Mouse (Mus musculus) ES-CJ7 (cell line): ENCODE data around the gene Prkca.

ENCODE experiments used
- DNase-seq: peaks from one replicate; pipeline ENCODE4 v3.0.0; 2011; ENCODE audit warnings: low read depth, low spot score

Prkca gene

DNA sequence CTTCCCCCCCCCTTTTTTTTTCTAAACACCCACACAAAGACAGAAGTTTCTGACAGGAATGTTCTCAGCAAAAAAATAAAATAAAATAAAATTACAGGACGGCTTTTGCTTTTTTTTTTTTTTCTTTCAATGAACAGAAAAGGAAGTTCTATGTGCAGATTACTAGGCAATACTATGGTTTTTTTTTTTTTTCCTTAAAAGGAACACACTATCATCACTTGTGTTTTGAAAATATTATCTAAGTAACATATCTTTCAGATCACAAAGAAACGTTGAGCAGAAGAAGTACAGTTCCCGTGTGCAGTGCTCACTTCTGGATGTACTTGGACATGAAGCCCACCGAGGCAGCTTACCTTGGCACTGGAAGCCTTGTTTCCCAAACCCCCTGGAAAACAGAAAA, 3.4 kb downstream of the Prkca start:
- DNase-seq: no peak

GRCm38 (mm10) chr11:108336445-108336844, 7.3 kb downstream of the Prkca start:
- no peak for DNase-seq

DNA sequence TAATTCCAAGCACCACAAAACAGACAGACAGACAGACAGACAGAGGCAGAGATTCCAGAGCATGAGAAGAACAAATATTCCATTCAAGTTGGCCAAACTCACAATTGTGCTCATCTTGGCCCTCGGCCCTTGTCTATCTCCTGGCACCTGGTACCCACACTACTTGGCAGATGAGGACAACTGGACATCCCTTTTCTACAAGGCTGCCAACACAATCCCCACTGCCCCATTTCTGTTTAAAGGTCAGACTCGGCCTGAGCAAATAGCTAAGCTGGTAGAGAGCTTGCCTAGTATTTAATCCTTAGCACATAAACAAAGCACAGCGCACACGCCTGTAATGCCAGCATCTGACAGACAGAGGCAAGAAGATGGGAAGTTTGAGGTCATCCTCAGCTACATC, 8.2 kb downstream of the Prkca start:
- DNase-seq: no peak

DNA sequence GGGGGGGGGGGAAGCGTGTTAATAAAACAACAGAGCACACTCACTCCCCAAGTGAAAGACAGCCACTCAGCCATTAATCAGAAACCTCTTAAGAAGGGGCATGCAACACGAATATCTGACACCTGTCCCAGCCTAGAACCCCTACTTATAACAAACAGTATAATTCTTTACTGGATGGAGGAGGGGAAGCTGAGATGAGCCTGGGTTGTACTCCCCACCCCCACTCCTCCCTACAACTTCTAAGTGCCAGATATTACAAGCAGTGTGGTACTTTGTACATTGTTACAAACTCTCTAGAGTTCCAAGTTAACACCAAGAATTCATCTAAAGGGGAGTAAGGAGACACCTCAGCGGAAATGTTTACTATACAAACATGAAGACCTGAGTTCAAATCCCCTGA, 9.1 kb downstream of the Prkca start:
- no peak for DNase-seq

- no peak for DNase-seq
Measured at GRCm38 (mm10) chr11:108333583-108334379, 9.9 kb downstream of the Prkca start.

- no peak for DNase-seq
Measured at GRCm38 (mm10) chr11:108333006-108333405, 10.7 kb downstream of the Prkca start.

- DNase-seq: no peak
Measured at GRCm38 (mm10) chr11:108330818-108331217, 12.9 kb downstream of the Prkca start.

DNA sequence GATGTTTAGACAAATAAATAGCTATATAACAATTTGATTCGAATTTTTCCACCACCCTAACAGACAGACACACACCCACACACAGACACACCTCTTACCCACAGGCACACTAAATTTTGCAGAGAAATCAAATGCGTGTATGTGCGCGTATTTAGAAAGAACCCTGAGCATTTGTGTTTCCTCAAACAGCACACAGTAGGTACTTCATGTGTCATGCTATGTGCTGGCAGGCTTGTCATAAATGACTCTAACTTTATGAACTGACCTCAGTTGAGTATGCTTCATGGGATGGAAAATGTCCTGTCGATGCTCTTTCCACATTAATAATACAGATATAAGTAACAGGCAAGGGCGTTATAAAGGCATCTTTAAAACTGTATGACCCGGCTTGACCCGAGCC, 17.8 kb downstream of the Prkca start:
- no peak for DNase-seq

- no peak for DNase-seq
Measured at GRCm38 (mm10) chr11:108322156-108322555, 21.6 kb downstream of the Prkca start.

DNA sequence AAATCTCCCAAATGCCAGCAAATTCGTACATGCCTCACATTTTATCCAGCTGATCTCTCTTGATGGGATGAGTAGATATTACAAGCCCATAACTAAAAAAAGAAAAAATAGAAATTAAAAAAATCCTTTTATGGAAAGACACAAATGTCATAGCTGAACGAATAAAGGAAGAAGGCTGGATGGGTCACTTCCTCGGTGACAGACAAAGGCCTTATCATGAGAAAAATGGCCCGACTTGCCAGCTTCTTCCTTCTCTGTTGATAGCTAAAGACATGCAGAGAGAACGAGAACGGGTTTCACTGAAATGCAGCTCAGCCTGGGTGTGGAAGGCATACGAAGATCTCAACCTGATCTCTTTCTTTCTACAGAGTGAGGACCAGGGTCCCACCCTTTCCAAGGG, 23.2 kb downstream of the Prkca start:
- no peak for DNase-seq

DNA sequence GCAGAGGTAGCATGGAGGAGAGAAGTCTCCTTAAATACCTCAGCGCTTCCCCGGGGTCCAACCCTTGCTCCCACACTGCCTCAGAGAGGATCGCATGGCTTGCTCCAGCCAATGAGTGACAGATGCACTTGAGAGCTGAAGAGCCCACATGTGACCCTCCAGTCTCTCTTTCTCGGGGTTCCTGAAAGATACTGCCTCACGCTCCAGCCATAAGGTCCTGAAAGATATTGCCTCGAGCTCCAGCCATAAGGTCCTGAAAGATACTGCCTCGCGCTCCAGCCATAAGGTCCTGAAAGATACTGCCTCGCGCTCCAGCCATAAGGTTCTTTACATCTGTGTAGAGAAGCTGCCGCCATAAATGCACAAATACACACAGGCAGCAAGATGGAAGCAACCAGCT, 24.6 kb downstream of the Prkca start:
- no peak for DNase-seq

DNA sequence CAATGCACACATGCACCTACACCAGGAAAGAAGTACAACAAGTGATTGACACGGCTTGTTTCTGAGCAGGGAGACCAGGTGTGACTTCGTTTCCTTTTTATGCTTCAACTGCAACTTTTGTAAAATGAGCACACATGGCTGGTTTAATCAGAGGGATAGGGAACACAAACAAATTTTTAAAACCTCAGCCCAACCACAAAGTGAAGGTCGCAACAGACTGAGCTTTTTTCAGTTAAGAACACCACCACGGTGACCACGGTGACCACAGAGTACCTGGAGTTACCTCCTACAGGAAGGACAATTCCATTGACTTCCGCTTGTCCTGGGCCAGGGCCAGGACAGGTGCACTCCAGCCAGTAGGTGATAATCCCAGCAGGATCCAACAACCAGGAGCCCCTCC, 25.9 kb downstream of the Prkca start:
- no peak for DNase-seq

- DNase-seq: no peak
Measured at GRCm38 (mm10) chr11:108315736-108316135, 28.0 kb downstream of the Prkca start.

DNA sequence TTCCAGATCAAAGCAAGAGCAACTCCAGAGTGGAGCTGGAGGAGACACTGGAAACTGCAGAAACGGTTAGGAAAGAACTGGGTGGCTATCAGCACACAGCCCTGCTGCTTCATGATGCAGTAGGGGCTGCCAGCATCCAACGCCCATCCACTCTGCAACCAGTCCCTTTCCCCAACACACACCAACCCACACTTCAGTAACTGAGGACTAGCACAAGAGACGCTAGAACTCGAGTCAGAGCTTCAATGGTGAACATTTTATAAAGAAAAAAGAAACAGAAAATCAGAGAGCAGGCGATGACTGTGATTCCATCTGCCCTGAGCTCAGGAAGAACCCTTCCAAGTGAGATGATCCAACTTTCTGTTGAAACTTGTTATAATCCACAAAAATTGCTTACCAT, 31.2 kb downstream of the Prkca start:
- no peak for DNase-seq

DNA sequence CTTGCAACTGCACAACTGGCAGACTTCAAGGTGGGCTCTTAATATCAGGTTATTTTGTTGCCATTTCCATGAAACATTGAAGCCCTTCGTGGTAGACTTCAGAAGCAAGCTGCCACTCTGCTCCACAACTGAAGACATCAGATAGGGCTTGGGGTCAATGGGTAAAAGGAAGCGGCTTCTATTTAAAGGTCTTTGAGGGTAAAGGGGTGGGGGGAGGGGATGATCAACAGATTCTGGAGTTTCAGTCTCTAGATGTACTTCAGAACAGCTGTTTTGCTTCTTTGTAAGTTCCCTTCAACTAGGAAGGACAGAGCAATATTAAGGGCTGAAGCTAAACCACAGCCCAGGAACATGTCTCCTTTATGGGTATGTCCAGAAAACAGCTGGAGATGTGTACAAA, 31.8 kb downstream of the Prkca start:
- no peak for DNase-seq

DNA sequence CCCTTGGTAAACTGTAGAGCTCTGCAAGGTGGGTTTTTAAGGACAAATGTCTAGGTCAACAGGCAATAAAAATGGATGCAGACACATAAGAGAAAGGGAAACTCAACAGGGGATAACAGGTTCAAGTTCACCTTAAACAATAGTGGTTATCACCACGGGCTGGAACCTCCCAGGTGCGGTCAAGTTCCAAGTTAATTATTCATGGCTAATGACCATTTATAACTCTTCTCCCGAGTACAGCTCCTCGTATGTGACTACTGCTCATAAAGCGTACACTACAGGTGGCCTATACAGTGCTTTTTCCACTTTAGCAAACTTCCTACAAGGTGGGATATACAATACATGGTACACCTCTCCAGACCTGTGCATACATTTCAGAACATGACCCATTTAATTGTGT, 33.9 kb downstream of the Prkca start:
- DNase-seq: no peak

- DNase-seq: no peak
Measured at GRCm38 (mm10) chr11:108308253-108308652, 35.5 kb downstream of the Prkca start.

GRCm38 (mm10) chr11:108307258-108307657, 36.5 kb downstream of the Prkca start:
- no peak for DNase-seq

DNA sequence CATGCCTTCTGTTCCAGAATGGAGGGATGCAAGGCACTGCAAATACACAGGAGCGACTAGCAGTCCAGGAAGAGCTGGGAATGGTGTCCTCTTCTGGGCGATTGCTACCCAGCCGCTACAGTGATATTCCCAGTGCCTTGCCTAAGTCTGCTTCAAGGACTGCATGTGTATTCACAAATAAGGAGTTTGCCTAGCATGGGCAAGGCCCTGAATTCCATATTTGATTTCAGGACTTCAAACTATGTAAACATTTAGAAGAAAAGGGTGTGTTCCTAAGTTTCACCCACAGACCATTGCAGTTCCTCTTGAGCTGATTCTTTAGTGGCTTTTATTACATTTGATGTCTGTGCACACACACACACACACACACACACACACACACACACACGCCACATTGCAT, 39.9 kb downstream of the Prkca start:
- DNase-seq: no peak

DNA sequence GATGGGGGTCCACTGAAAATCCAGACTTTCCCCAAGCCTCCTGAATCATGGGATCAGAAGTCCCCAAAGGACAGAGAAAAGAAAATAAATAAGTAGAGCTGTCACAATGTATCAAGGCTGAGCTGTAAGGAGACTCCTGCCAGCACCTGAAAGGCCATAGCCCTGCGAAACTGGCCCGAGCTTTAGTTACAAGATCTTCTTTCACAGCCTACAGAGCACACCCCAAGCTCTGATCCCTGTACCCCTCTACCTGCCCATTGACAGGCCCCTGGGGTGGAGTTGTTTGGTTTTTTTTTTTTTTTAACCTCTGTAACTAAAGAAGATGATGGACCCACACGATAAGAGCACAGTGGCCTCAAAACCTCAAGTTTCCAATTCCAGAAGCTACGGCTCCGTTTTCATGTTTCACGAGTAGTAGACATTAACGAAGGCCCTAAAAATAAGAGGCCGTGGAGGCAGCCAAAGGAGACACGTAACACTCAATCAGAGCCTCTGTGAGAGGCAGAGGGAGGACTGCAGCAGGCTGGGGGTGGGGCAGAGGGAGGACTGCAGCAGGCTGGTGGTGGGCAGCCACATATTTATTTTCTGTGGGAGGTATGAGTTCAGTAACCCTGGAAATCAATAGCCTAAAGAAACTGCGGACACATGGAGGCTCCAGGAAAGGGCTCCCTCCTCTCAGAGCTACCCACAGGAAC, 41.8 kb downstream of the Prkca start:
- no peak for DNase-seq

DNA sequence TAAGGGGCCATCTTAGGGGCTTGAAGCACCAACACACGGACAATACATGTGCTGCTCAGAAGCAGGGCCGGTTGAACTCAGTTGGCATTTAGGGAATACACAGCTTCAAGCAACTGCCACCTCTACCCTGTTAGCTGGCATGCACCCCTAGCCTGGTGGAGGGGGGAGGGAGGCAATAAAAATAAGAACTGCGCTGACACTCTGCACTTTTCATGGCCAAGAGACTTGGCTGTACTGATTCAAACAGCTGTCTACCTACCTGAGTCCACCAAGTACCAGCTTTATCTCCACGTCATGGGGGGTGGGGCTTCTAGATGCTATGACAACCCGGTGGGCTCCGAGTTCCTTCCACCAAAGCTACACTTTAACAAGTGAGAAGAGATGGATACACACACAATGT, 42.7 kb downstream of the Prkca start:
- no peak for DNase-seq

DNA sequence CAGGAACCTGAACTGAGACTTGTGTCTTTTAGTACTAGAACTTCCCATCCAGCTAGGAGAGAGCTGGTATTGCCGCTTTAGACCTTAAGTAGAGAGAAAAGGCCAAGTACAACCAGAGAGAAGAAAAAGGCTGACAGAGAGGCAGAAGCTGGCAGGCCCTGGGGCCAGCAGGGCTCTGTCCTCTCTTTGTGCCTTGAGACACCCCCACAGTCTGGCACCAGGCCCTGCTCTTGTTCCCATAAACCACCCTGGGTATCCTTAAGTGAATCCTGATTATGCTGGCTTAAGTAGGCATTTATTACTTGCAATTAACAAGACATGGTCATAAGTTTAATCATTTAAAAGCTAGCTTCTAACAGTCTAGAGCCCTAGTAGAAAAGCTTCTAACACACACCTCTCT, 43.3 kb downstream of the Prkca start:
- no peak for DNase-seq

DNA sequence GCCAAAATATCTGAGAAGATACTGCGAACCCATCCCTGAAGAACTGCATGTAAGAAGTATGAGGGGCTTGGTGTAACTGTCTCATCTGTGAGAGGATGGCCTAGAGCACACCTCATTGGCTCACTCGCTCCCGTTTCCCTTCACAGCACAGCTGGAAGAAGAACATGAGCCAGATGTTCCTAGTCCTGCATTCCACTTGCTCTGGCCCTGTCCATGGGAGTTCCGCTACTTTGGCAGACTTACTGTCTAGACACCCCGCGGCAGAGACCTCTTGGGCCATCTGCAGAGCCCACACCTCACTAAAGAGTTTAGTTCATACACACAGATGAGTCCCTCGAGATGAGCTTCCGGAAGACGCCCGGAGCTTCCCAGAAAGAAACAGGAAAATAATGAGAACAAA, 43.8 kb downstream of the Prkca start:
- DNase-seq: no peak
